Mouse (Mus musculus) ES-E14 (cell line): ENCODE results near the gene Treh.

Source experiments
- CHD2 ChIP-seq: IDR thresholded peaks from 2 replicates; pipeline ENCODE4 v1.6.1; 2014; ENCODE audit warnings: mild to moderate bottlenecking, low read depth, low read length, inconsistent platforms
- HCFC1 ChIP-seq: IDR thresholded peaks from 2 replicates; pipeline ENCODE4 v1.6.1; 2012; ENCODE audit warnings: low read length, inconsistent platforms, borderline replicate concordance; ENCODE audit not compliant: insufficient read depth
- MAFK ChIP-seq: IDR thresholded peaks from 2 replicates; pipeline ENCODE4 v1.6.1; 2014; ENCODE audit warnings: mild to moderate bottlenecking, low read depth, low read length, inconsistent platforms; ENCODE audit not compliant: insufficient read depth
- ZC3H11A ChIP-seq: IDR thresholded peaks from 2 replicates; pipeline ENCODE4 v1.6.1; 2012; ENCODE audit warnings: low read depth, mild to moderate bottlenecking, inconsistent platforms, low read length, borderline replicate concordance
- ZNF384 ChIP-seq: IDR thresholded peaks from 2 replicates; pipeline ENCODE4 v1.6.1; 2012; ENCODE audit warnings: low read depth, low read length, inconsistent platforms

GRCm38 (mm10) chr9:44688013-44688412 lies 15.0 kb downstream of the Treh start:
- TF ChIP-seq HCFC1 (no peak), CHD2 (no peak), ZC3H11A (no peak), ZNF384 (no peak), MAFK (no peak)
